ENCODE assay signal across 31 mouse cellular contexts in genomic region chr5:124840202-124840601, GRCm38 (mm10). TPM values are rescaled to one million over a fixed set of nuclear protein-coding genes. Genes with fewer than 3 reads are reported as not detected.
A peak's percentile ranks its signal among the peaks of the same experiment; 100 is the strongest.
DNase-seq lines count a peak whose midpoint lies in the region; ATAC-seq and TF ChIP-seq lines count a peak whose summit lies in the region.
"Had no signal": no experiment of that assay in that cellular context is flagged by ENCODE, and none has a peak within 500 bp of the region (broad histone marks: within the 10 kb centered on the region; RNA-seq: fewer than 3 reads in every experiment).

No protein-coding gene starts in this region.

- no peak overlapping the region for H3K4me3 ChIP-seq in forebrain, embryonic 13.5 days
- no peak overlapping the region for H3K4me3 ChIP-seq in forebrain, embryonic 11.5 days (ENCODE audit: low read depth, low read length)
- no peak overlapping the region for H3K4me3 ChIP-seq in heart, embryonic 12.5 days
- no peak overlapping the region for H3K4me3 ChIP-seq in heart, postnatal 0 days (ENCODE audit: low read depth, low read length)
- no peak overlapping the region for H3K4me3 ChIP-seq in midbrain, postnatal 0 days (ENCODE audit: low read depth, low read length)
- no peak overlapping the region for H3K4me3 ChIP-seq in midbrain, embryonic 16.5 days (ENCODE audit: low read depth, low read length)
- H3K4me3 ChIP-seq: erythroblast, embryonic 14.5 days; left cerebral cortex, adult 2 months; limb, embryonic 12.5 days; liver, embryonic 15.5 days; lung, embryonic 15.5 days; midbrain, embryonic 10.5 days; midbrain, embryonic 15.5 days; myocyte; neural tube, embryonic 12.5 days had no signal

- H3K27me3 ChIP-seq in forebrain, embryonic 13.5 days, result no peaks in the 10 kb centered on the region
- H3K27me3 ChIP-seq in forebrain, embryonic 11.5 days (ENCODE audit: control insufficient read depth, insufficient read depth, low read length), result no peaks in the 10 kb centered on the region
- peaks cover 84% of the 10 kb centered on the region for H3K27me3 ChIP-seq in heart, embryonic 12.5 days (replicated peaks)
- H3K27me3 ChIP-seq in heart, postnatal 0 days (ENCODE audit: control insufficient read depth, insufficient read depth, low read length), result peaks cover 79% of the 10 kb centered on the region
- H3K27me3 ChIP-seq in midbrain, postnatal 0 days (ENCODE audit: insufficient read depth, low read length), result no peaks in the 10 kb centered on the region
- no peaks in the 10 kb centered on the region for H3K27me3 ChIP-seq in midbrain, embryonic 16.5 days (ENCODE audit: control insufficient read depth, insufficient read depth, low read depth, low read length)
- H3K27me3 ChIP-seq: limb, embryonic 12.5 days; liver, embryonic 15.5 days; lung, embryonic 15.5 days; midbrain, embryonic 15.5 days; neural tube, embryonic 12.5 days had no signal

- no peak for TF ChIP-seq CTCF in heart, postnatal 0 days (IDR thresholded peaks at IDR 0.05; ENCODE audit: low read depth)
- TF ChIP-seq CTCF in midbrain, postnatal 0 days (IDR thresholded peaks at IDR 0.05), result no peak

- WGBS in forebrain, embryonic 13.5 days, result 88% methylated on average over 7 of the region's 7 CpGs
- 88% methylated on average over 7 of the region's 7 CpGs for WGBS in forebrain, embryonic 11.5 days
- 26% methylated on average over 7 of the region's 7 CpGs for WGBS in heart, embryonic 12.5 days
- WGBS in heart, postnatal 0 days, result 28% methylated on average over 7 of the region's 7 CpGs
- 74% methylated on average over 7 of the region's 7 CpGs for WGBS in midbrain, postnatal 0 days
- 70% methylated on average over 7 of the region's 7 CpGs for WGBS in midbrain, embryonic 16.5 days

- no peak for TF ChIP-seq EP300 in heart, postnatal 0 days (IDR thresholded peaks at IDR 0.05; ENCODE audit: low read depth)

- H3K9ac ChIP-seq in forebrain, embryonic 13.5 days, result no peak overlapping the region
- no peak overlapping the region for H3K9ac ChIP-seq in forebrain, embryonic 11.5 days (ENCODE audit: low read length)
- no peak overlapping the region for H3K9ac ChIP-seq in heart, embryonic 12.5 days
- no peak overlapping the region for H3K9ac ChIP-seq in heart, postnatal 0 days (replicated peaks; ENCODE audit: low read depth, low read length)
- no peak overlapping the region for H3K9ac ChIP-seq in midbrain, postnatal 0 days (replicated peaks; ENCODE audit: low read length, poor library complexity, severe bottlenecking)
- H3K9ac ChIP-seq in midbrain, embryonic 16.5 days (ENCODE audit: low read depth, low read length), result no peak overlapping the region
- H3K9ac ChIP-seq: hindbrain, embryonic 14.5 days; limb, embryonic 12.5 days; liver, embryonic 15.5 days; lung, embryonic 15.5 days; midbrain, embryonic 15.5 days; neural tube, embryonic 12.5 days had no signal

- H3K36me3 ChIP-seq in forebrain, embryonic 13.5 days (ENCODE audit: poor library complexity, severe bottlenecking), result peaks cover 42% of the 10 kb centered on the region
- H3K36me3 ChIP-seq in forebrain, embryonic 11.5 days (ENCODE audit: control insufficient read depth, insufficient read depth, low read length), result no peaks in the 10 kb centered on the region; the same call in 1 of the 2 replicates
- no peaks in the 10 kb centered on the region for H3K36me3 ChIP-seq in heart, embryonic 12.5 days
- no peaks in the 10 kb centered on the region for H3K36me3 ChIP-seq in heart, postnatal 0 days (replicated peaks; ENCODE audit: control insufficient read depth, insufficient read depth, low read length)
- peaks cover 43% of the 10 kb centered on the region for H3K36me3 ChIP-seq in midbrain, postnatal 0 days (ENCODE audit: insufficient read depth, low read length)
- H3K36me3 ChIP-seq in midbrain, embryonic 16.5 days (ENCODE audit: control insufficient read depth, insufficient read depth, low read length), result peaks cover 16% of the 10 kb centered on the region; the same call in 1 of the 2 replicates
- H3K36me3 ChIP-seq: liver, embryonic 15.5 days; lung, embryonic 15.5 days had no signal

- intact Hi-C loops in heart, postnatal 36 days (cut with DNase I), result no loop called here

- no peak for ATAC-seq in forebrain, embryonic 13.5 days
- ATAC-seq in forebrain, embryonic 11.5 days (replicated peaks; ENCODE audit: low FRiP score), result no peak
- ATAC-seq in heart, embryonic 12.5 days (ENCODE audit: insufficient number of reproducible peaks, low FRiP score), result peak; percentile 20
- ATAC-seq in heart, postnatal 0 days (ENCODE audit: insufficient read depth, low read depth), result peak; percentile 83
- no peak for ATAC-seq in midbrain, postnatal 0 days (ENCODE audit: low FRiP score)
- no peak for ATAC-seq in midbrain, embryonic 16.5 days
- ATAC-seq: inflammation-experienced regulatory T-cells, adult 6 months; midbrain, embryonic 15.5 days had no signal

- peaks cover 12% of the 10 kb centered on the region for H3K4me1 ChIP-seq in forebrain, embryonic 13.5 days
- no peaks in the 10 kb centered on the region for H3K4me1 ChIP-seq in forebrain, embryonic 11.5 days (replicated peaks; ENCODE audit: control insufficient read depth, insufficient read depth, low read length)
- peaks cover 33% of the 10 kb centered on the region for H3K4me1 ChIP-seq in heart, embryonic 12.5 days (replicated peaks)
- H3K4me1 ChIP-seq in heart, postnatal 0 days (ENCODE audit: control insufficient read depth, insufficient read depth), result peaks cover 10% of the 10 kb centered on the region; the same call in 1 of the 2 replicates
- no peaks in the 10 kb centered on the region for H3K4me1 ChIP-seq in midbrain, postnatal 0 days (ENCODE audit: insufficient read depth, low read length)
- peaks cover 15% of the 10 kb centered on the region; the same call in 1 of the 2 replicates for H3K4me1 ChIP-seq in midbrain, embryonic 16.5 days (ENCODE audit: control insufficient read depth, insufficient read depth, low read length)
- H3K4me1 ChIP-seq: limb, embryonic 12.5 days; liver, embryonic 15.5 days; lung, embryonic 15.5 days; neural tube, embryonic 12.5 days had no signal

- no peaks in the 10 kb centered on the region for H3K9me3 ChIP-seq in forebrain, embryonic 13.5 days (replicated peaks)
- no peaks in the 10 kb centered on the region for H3K9me3 ChIP-seq in forebrain, embryonic 11.5 days (ENCODE audit: control insufficient read depth, low read length)
- no peaks in the 10 kb centered on the region for H3K9me3 ChIP-seq in heart, embryonic 12.5 days (replicated peaks)
- H3K9me3 ChIP-seq in heart, postnatal 0 days (replicated peaks; ENCODE audit: control insufficient read depth, low read length), result no peaks in the 10 kb centered on the region
- no peaks in the 10 kb centered on the region for H3K9me3 ChIP-seq in midbrain, postnatal 0 days (ENCODE audit: low read length)
- no peaks in the 10 kb centered on the region for H3K9me3 ChIP-seq in midbrain, embryonic 16.5 days (replicated peaks; ENCODE audit: control insufficient read depth, low read length, poor library complexity, severe bottlenecking)
- H3K9me3 ChIP-seq: G1E; limb, embryonic 12.5 days; liver, embryonic 15.5 days; lung, embryonic 15.5 days; midbrain, embryonic 10.5 days; midbrain, embryonic 15.5 days; neural tube, embryonic 12.5 days had no signal

- peak overlapping the region; percentile 5; the same call in 1 of the 2 replicates for H3K27ac ChIP-seq in forebrain, embryonic 13.5 days
- H3K27ac ChIP-seq in forebrain, embryonic 11.5 days (ENCODE audit: low read depth, low read length), result no peak overlapping the region
- no peak overlapping the region for H3K27ac ChIP-seq in heart, embryonic 12.5 days (ENCODE audit: poor library complexity, severe bottlenecking)
- no peak overlapping the region for H3K27ac ChIP-seq in heart, postnatal 0 days (ENCODE audit: low read depth)
- H3K27ac ChIP-seq in midbrain, postnatal 0 days (ENCODE audit: low read depth, low read length), result no peak overlapping the region
- H3K27ac ChIP-seq in midbrain, embryonic 16.5 days (ENCODE audit: low read length), result no peak overlapping the region
- H3K27ac ChIP-seq: hindbrain, embryonic 14.5 days; left cerebral cortex, adult 2 months; limb, embryonic 12.5 days; liver, embryonic 15.5 days; lung, embryonic 15.5 days; midbrain, embryonic 10.5 days; midbrain, embryonic 15.5 days; neural tube, embryonic 12.5 days had no signal

- DNase-seq in forebrain, embryonic 11.5 days (ENCODE audit: low spot score), result no peak
- DNase-seq in heart, adult 11 months, result no peak
- peak; percentile 60 for DNase-seq in heart, postnatal 0 days (ENCODE audit: low spot score)
- DNase-seq in heart, postnatal 36 days, result no peak
- peak; percentile 2 for DNase-seq in midbrain, postnatal 0 days (ENCODE audit: low spot score)
- DNase-seq: adrenal gland, adult 8-10 months; cerebellum, adult 11 months; cerebellum, adult 9-10 months; gastrocnemius, postnatal 14 days; kidney, adult 11 months; kidney, postnatal 14 days; right cerebral cortex, adult 18-20 months; spleen, adult 18-20 months; thymus, postnatal 14 days had no signal

- H3K4me2 ChIP-seq in forebrain, embryonic 13.5 days, result no peak overlapping the region
- no peak overlapping the region for H3K4me2 ChIP-seq in forebrain, embryonic 11.5 days (ENCODE audit: low read depth, low read length, severe bottlenecking)
- peak overlapping the region; percentile 38 for H3K4me2 ChIP-seq in heart, embryonic 12.5 days
- H3K4me2 ChIP-seq in heart, postnatal 0 days (ENCODE audit: low read depth, low read length), result peak overlapping the region; percentile 16; the same call in 1 of the 2 replicates
- no peak overlapping the region for H3K4me2 ChIP-seq in midbrain, postnatal 0 days (ENCODE audit: low read depth, low read length, poor library complexity, severe bottlenecking)
- no peak overlapping the region for H3K4me2 ChIP-seq in midbrain, embryonic 16.5 days (ENCODE audit: low read length)
- H3K4me2 ChIP-seq: hindbrain, embryonic 14.5 days; limb, embryonic 12.5 days; liver, embryonic 15.5 days; lung, embryonic 15.5 days; midbrain, embryonic 15.5 days; neural tube, embryonic 12.5 days had no signal

RNA-seq across cellular contexts. Expression of gene Ccdc92, which starts 22.0 kb away (rescaled TPM):
- 21.3 and 22.9 TPM in 2 replicates for polyA plus RNA-seq in forebrain, embryonic 13.5 days (2015; fragmentation: Nextera tagmentation; extraction: Ambion mirVana)
- 17.3 and 18.6 TPM in 2 replicates for polyA plus RNA-seq in forebrain, embryonic 11.5 days (2014; fragmentation: Nextera tagmentation; extraction: Ambion mirVana)
- polyA plus RNA-seq in heart, embryonic 12.5 days (2016; fragmentation: Nextera tagmentation; extraction: Ambion mirVana), result 4.4 and 5.1 TPM in 2 replicates
- 1.8 and 4.7 TPM in 2 replicates for total RNA-seq in heart, postnatal 0 days (2014; rRNA removed; ENCODE audit: low replicate concordance)
- 0.64 and 1.1 TPM in 2 replicates for polyA plus RNA-seq in heart, postnatal 0 days (2015; fragmentation: Nextera tagmentation; extraction: Ambion mirVana)
- total RNA-seq in heart, postnatal 36 days (2021), result 1 to 10 TPM in 1 of 2 experiments, under 1 TPM in 1; 0.73 to 1.2 TPM
- 37.1 and 39.9 TPM in 2 replicates for total RNA-seq in midbrain, postnatal 0 days (2014; rRNA removed)
- polyA plus RNA-seq in midbrain, postnatal 0 days (2015; fragmentation: Nextera tagmentation; extraction: Ambion mirVana), result 50.4 and 57.8 TPM in 2 replicates
- polyA plus RNA-seq in midbrain, embryonic 16.5 days (2015; fragmentation: Nextera tagmentation; extraction: Ambion mirVana), result 43.0 and 43.3 TPM in 2 replicates
- total RNA-seq: common myeloid progenitor, adult 5-6 weeks; liver, adult 2 months had no signal

RNA-seq across cellular contexts. Expression of gene Zfp664, which starts 22.3 kb away (rescaled TPM):
- polyA plus RNA-seq in forebrain, embryonic 13.5 days (2015; fragmentation: Nextera tagmentation; extraction: Ambion mirVana), result 148 and 168 TPM in 2 replicates
- 139 and 166 TPM in 2 replicates for polyA plus RNA-seq in forebrain, embryonic 11.5 days (2014; fragmentation: Nextera tagmentation; extraction: Ambion mirVana)
- 55.4 and 62.2 TPM in 2 replicates for polyA plus RNA-seq in heart, embryonic 12.5 days (2016; fragmentation: Nextera tagmentation; extraction: Ambion mirVana)
- total RNA-seq in heart, postnatal 0 days (2014; rRNA removed; ENCODE audit: low replicate concordance), result 15.5 and 32.9 TPM in 2 replicates
- polyA plus RNA-seq in heart, postnatal 0 days (2015; fragmentation: Nextera tagmentation; extraction: Ambion mirVana), result 37.5 and 40.6 TPM in 2 replicates
- total RNA-seq in heart, postnatal 36 days (2021), result 10 to 100 TPM; 39.7 to 43.4 TPM
- 29.2 and 44.4 TPM in 2 replicates for total RNA-seq in midbrain, postnatal 0 days (2014; rRNA removed)
- polyA plus RNA-seq in midbrain, postnatal 0 days (2015; fragmentation: Nextera tagmentation; extraction: Ambion mirVana), result 50.0 and 50.2 TPM in 2 replicates
- polyA plus RNA-seq in midbrain, embryonic 16.5 days (2015; fragmentation: Nextera tagmentation; extraction: Ambion mirVana), result 68.9 and 87.1 TPM in 2 replicates

Comparison
In these comparisons a context has a peak if more than half of its experiments do, and no peak if none do; other contexts are left out.
1. DNase-seq: peak in heart, postnatal 0 days (single experiment) and midbrain, postnatal 0 days (single experiment); none in forebrain, embryonic 11.5 days (single experiment), heart, adult 11 months (single experiment) and heart, postnatal 36 days (0 of 2).
2. ATAC-seq: peak in heart, embryonic 12.5 days (single experiment) and heart, postnatal 0 days (single experiment); none in forebrain, embryonic 13.5 days (single experiment), forebrain, embryonic 11.5 days (single experiment), midbrain, postnatal 0 days (single experiment) and midbrain, embryonic 16.5 days (single experiment).
3. H3K4me2 ChIP-seq: peak in heart, embryonic 12.5 days (single experiment) and heart, postnatal 0 days (single experiment); none in forebrain, embryonic 13.5 days (single experiment), forebrain, embryonic 11.5 days (single experiment), midbrain, postnatal 0 days (single experiment) and midbrain, embryonic 16.5 days (single experiment).